Mouse (Mus musculus): ENCODE measurements around the gene Aqp11.

DNA sequence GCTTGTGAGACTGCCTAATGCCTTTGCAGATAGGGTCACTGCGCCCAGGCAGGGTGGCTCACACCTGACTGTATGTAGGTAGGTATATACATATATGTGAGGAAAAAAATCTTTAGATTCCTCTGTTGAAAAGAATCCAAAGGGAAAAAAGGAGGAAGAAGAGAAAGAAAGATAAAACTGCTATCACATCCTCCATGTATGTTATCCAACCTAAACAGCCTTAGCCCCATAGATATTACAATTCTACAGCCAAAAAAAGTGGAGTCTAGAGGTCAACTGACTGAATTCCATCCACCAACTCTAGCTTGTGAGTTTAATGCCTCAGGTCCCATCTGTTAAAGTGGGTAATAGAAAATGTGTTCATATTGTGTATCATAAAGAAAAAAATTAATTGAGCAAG lies 42.6 kb downstream of the Aqp11 start:
- TF ChIP-seq CTCF (IDR thresholded peaks at IDR 0.05; ENCODE audit: extremely low read depth, insufficient read depth, low read length) (no peak), POLR2A (IDR thresholded peaks at IDR 0.05; ENCODE audit: extremely low read depth, insufficient read depth, low read length) (no peak)

All from cortical plate, adult 2 months (tissue).